Mouse (Mus musculus) hindbrain, embryonic 16.5 days (tissue): ENCODE data around the gene Ccdc182. TPM values are rescaled to one million over a fixed set of nuclear protein-coding genes. Genes with fewer than 3 reads are reported as not detected.

Experiments
- ATAC-seq: fragments of 200-750 bp; cut with Nextera tagmentation; 2 replicates; pipeline ENCODE4 v1.8.0; 2017; ENCODE audit warnings: moderate TSS enrichment, moderate library complexity
- H3K27ac ChIP-seq: fragments of 300-500 bp; sonication (generic); 2 replicates; pipeline ENCODE4 v1.5.1; 2014; ENCODE audit warnings: low read depth, mild to moderate bottlenecking, control low read depth, low read length, moderate library complexity
- H3K27me3 ChIP-seq: fragments of 300-500 bp; sonication (generic); replicated peaks from 2 replicates; pipeline ENCODE4 v1.6.1; 2014; ENCODE audit warnings: low read length; ENCODE audit not compliant: control insufficient read depth, insufficient read depth
- H3K36me3 ChIP-seq: fragments of 300-500 bp; sonication (generic); 2 replicates; pipeline ENCODE4 v1.6.1; 2014; ENCODE audit warnings: mild to moderate bottlenecking, low read length, moderate library complexity, mixed read lengths; ENCODE audit not compliant: control insufficient read depth, insufficient read depth
- H3K4me1 ChIP-seq: fragments of 300-500 bp; sonication (generic); 2 replicates; pipeline ENCODE4 v1.6.1; 2014; ENCODE audit warnings: low read depth, low read length; ENCODE audit not compliant: control insufficient read depth, insufficient read depth
- H3K4me2 ChIP-seq: fragments of 300-500 bp; sonication (generic); 2 replicates; pipeline ENCODE4 v1.6.1; 2014; ENCODE audit warnings: mild to moderate bottlenecking, low read length, control low read depth, moderate library complexity
- H3K4me3 ChIP-seq: fragments of 300-500 bp; sonication (generic); 2 replicates; pipeline ENCODE4 v1.5.1; 2014; ENCODE audit warnings: mild to moderate bottlenecking, low read length, control low read depth, moderate library complexity
- H3K9ac ChIP-seq: fragments of 300-500 bp; sonication (generic); 2 replicates; pipeline ENCODE4 v1.6.1; 2014; ENCODE audit warnings: low read depth, mild to moderate bottlenecking, control low read depth, low read length, moderate library complexity
- H3K9me3 ChIP-seq: fragments of 300-500 bp; sonication (generic); 2 replicates; pipeline ENCODE4 v1.6.1; 2014; ENCODE audit warnings: mild to moderate bottlenecking, low read length, moderate library complexity; ENCODE audit not compliant: control insufficient read depth
- WGBS: fragments of 180-500 bp; shearing (Covaris S2); extraction: QIAGEN DNeasy Blood & Tissue Kit; methylation state at CpG from one replicate; pipeline ENCODE4 v1.1.7; 2014; 5-methylcytosine and 5-hydroxymethylcytosine counted together
- polyA plus RNA-seq: library from polyadenylated mRNA; unstranded; fragments of >200 nt; fragmentation: Nextera tagmentation; extraction: Ambion mirVana; gene quantifications from 2 replicates; pipeline ENCODE4 v1.2.1, GENCODE M21; 2015

Gene Ccdc182
- polyA plus RNA-seq, 1 experiment from 2014 or later: 0.13 TPM

DNA sequence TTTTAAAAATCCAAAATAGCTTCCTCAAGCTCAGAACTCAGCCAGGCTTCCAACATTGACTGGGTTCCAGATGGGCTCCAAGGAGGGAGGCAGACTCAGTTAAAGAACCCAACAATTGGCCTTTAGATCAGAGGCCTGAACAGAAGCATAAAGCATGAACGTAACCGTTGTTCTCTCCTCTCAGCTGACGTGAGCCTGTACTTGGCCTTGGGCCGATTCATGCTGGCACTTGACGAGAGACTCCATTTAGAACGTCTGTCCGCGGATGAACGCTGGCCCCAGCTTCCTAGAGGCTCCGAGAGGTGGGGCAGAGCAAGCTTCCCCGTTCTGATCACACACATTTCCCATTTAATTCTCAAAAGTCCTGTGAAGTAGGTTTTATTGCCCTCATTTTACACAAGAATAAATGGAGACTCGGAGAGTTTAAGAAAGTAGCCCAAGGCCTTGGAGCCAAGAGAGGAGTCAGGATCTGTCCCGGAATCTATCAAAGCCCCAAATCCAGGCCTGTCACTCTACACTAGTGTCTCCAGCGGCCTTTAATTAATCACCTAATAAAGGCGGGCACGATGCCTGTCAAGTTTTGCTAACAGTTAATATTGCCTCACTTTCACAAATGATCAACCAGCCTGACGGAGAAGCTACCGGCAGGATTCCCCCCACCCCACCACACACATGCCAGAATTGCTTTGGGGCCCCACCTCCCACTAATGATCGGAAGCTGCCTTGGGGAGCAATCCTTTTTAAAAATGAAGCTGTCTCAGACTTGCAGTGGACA is 17.1 kb upstream of the Ccdc182 start:
- H3K36me3 ChIP-seq: no peaks in the 10 kb centered on the region
- H3K27ac ChIP-seq: peak overlapping the region; percentile 88
- H3K4me2 ChIP-seq: no peak overlapping the region
- no peak overlapping the region for H3K4me3 ChIP-seq
- H3K9ac ChIP-seq: peak overlapping the region; percentile 8; the same call in 1 of the 2 replicates
- 21% methylated on average over 19 of the region's 19 CpGs for WGBS
- peaks cover 35% of the 10 kb centered on the region for H3K4me1 ChIP-seq
- H3K27me3 ChIP-seq: no peaks in the 10 kb centered on the region
- ATAC-seq: peak; percentile 63; the same call in 1 of the 2 replicates
- H3K9me3 ChIP-seq: no peaks in the 10 kb centered on the region

DNA sequence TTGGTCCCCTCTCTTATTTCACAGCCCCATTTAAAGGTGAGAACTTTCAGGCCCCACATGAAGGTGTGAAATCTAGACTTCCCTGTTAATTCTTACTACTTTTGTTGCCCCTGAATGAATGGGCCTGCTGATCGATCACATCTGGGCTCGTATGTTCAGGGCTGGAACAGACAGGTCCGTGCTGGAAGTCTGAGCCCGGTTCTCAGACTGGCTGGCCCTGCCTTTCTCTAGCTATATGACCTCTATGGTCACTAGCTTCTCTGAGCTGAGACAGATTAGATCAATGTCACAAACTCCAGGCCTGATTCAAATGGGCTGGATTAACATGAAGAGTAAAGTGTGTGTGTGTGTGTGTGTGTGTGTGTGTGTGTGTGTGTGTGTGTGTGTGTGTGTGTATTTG is 14.9 kb upstream of the Ccdc182 start:
- Histone ChIP-seq H3K27ac (no peak overlapping the region), H3K9ac (no peak overlapping the region), H3K9me3 (no peaks in the 10 kb centered on the region), H3K4me2 (no peak overlapping the region), H3K4me3 (no peak overlapping the region), H3K27me3 (no peaks in the 10 kb centered on the region), H3K36me3 (no peaks in the 10 kb centered on the region), H3K4me1 (peaks cover 32% of the 10 kb centered on the region)
- 33% methylated on average over 4 of the region's 4 CpGs for WGBS
- no peak for ATAC-seq

GRCm38 (mm10) chr11:88280426-88280836 is 13.4 kb upstream of the Ccdc182 start:
- Histone ChIP-seq H3K36me3 (no peaks in the 10 kb centered on the region), H3K4me2 (no peak overlapping the region), H3K27me3 (no peaks in the 10 kb centered on the region), H3K4me1 (peaks cover 19% of the 10 kb centered on the region), H3K27ac (peak overlapping the region; percentile 52), H3K4me3 (no peak overlapping the region), H3K9me3 (no peaks in the 10 kb centered on the region), H3K9ac (no peak overlapping the region)
- ATAC-seq: peak; percentile 68
- WGBS: 23% methylated on average over 8 of the region's 8 CpGs

DNA sequence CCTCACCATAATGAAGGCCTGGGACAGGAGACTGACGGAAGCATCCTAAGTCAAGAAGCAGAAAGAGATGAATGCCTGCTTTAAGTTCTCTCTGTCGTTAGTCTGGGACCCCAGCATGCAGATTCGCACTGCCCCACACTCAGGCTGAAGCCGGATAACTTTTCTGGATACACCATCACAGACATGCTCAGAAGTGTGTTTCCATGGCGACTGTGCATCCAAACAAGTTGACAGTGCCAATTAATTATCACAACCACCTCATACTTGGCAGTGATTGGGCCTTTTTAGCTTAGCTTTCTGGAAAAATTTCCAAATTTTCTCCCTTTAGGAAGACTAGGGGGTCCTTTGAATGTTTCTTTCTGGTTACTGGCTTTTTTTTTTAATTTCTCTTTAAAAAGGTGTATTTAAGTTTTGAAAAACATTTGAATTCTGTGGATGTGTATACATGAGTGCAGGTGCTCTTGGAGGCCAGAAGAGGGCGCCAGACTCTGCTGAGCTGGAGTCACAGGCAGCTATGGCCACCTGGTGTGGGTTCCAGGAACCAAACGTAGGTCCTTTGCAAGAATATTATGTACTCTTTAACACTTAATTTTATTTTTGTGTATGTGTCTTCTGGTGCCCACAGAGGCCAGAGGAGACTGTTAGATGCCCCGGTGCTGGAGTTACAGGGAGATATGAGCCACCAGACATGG is 12.3 kb upstream of the Ccdc182 start:
- Histone ChIP-seq H3K9ac (no peak overlapping the region), H3K4me1 (peaks cover 8% of the 10 kb centered on the region), H3K36me3 (no peaks in the 10 kb centered on the region), H3K4me3 (no peak overlapping the region), H3K9me3 (no peaks in the 10 kb centered on the region), H3K27me3 (no peaks in the 10 kb centered on the region), H3K4me2 (no peak overlapping the region), H3K27ac (0 out of 2 replicates have a peak overlapping the region, but pooled peaks have one; percentile 8)
- 41% methylated on average over 8 of the region's 8 CpGs for WGBS
- no peak for ATAC-seq

DNA sequence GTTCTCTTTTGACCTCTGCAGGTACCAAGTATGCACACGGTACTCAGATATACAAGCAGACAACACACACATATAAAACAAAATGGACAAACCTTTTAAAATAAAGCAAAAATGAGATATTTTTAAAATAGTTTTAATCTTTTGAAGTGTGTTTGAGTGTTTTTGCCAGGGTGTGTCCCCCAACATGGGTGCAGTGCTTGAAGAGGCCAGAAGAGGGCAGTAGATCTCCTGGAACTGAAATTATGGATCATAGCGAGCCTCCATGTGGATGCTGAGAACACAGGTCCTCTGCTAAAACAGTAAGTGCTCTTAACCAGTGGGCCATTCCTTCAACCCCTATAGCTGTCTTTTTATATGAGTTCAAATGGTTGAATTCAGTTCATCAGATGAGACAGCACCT is 11.3 kb upstream of the Ccdc182 start:
- no peaks in the 10 kb centered on the region for H3K36me3 ChIP-seq
- H3K4me1 ChIP-seq: no peaks in the 10 kb centered on the region; the same call in 1 of the 2 replicates
- no peak overlapping the region for H3K9ac ChIP-seq
- WGBS: 97% methylated on average over 2 of the region's 2 CpGs
- no peak for ATAC-seq
- no peaks in the 10 kb centered on the region for H3K27me3 ChIP-seq
- no peak overlapping the region for H3K4me2 ChIP-seq
- H3K27ac ChIP-seq: no peak overlapping the region
- H3K4me3 ChIP-seq: no peak overlapping the region
- no peaks in the 10 kb centered on the region for H3K9me3 ChIP-seq

DNA sequence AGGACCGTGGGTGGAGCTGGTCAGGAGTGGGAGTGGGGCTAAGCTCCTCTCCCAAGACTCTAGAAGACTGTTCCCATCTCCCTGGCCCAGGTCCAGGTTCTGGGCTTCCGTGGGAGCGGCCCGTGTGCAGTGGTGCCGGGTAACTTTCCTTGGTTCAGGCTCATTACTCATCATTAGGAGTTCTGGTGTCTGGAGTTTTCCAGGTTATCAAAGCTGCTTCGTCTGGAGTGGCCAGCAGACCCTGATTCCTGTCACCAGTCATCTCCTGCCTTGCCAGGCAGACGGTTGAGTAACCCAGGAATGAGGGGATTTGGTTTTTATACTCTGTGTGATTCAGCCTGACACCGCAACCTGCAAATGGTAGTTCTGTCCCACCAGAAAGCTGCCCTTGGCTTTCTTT is 7.8 kb upstream of the Ccdc182 start:
- H3K9me3 ChIP-seq: no peaks in the 10 kb centered on the region
- peak overlapping the region; percentile 45; the same call in 1 of the 2 replicates for H3K27ac ChIP-seq
- 47% methylated on average over 8 of the region's 8 CpGs for WGBS
- no peak for ATAC-seq
- H3K4me3 ChIP-seq: no peak overlapping the region
- H3K36me3 ChIP-seq: no peaks in the 10 kb centered on the region
- no peaks in the 10 kb centered on the region for H3K27me3 ChIP-seq
- no peak overlapping the region for H3K4me2 ChIP-seq
- H3K4me1 ChIP-seq: peaks cover 7% of the 10 kb centered on the region
- no peak overlapping the region for H3K9ac ChIP-seq

DNA sequence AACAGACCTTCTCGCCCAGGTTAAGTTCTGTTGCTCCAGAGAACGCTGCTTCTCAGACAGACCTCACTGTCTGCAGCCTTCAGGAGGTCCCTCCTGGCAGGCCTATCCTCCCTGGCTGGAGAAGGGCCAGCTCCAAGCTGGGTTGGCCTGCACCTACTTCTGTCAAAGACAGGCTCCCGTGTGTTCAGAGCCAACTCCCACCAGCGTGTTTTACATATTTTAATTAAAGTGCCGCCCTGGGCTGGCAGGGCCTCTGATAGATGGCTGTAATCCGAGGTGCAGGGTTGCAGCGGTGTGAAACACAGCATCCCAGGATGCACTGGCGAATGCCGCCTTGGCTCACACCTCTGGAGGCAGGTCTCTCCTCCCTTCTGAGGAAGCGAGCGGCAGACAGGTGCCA is 5.5 kb upstream of the Ccdc182 start:
- peak; percentile 79 for ATAC-seq
- peak overlapping the region; percentile 21; the same call in 1 of the 2 replicates for H3K9ac ChIP-seq
- H3K9me3 ChIP-seq: no peaks in the 10 kb centered on the region
- WGBS: 21% methylated on average over 11 of the region's 11 CpGs
- H3K27ac ChIP-seq: peak overlapping the region; percentile 74
- H3K4me2 ChIP-seq: peak overlapping the region; percentile 11; the same call in 1 of the 2 replicates
- H3K36me3 ChIP-seq: no peaks in the 10 kb centered on the region
- H3K27me3 ChIP-seq: no peaks in the 10 kb centered on the region
- peaks cover 7% of the 10 kb centered on the region for H3K4me1 ChIP-seq
- no peak overlapping the region for H3K4me3 ChIP-seq

DNA sequence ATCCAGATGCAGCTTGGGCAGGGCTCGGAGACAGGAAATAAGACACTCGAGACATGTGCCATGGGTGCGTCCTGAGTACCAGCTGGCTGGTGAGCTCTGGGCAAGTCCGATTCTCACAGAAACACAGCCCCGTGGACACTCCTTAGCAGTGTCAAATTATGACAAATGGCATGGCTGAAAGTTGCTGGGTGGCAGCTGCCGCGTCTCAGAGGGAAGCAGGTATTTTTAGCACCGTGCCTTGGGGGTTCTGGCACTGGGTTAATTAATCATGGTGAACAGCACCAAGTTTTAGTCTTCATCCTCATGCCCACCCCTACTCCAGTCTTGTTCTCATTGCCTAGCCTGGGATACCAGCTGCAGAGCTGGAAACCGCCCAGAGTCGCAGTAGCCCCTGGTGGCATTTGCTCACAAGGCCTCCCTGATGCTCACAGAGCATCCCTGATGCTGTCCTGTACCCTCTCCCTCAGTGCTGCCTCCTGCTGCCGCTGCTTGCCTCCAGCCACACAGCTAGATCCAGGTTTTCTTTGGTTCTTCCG is 5.0 kb upstream of the Ccdc182 start:
- peak overlapping the region; percentile 11; the same call in 1 of the 2 replicates for H3K4me2 ChIP-seq
- peaks cover 11% of the 10 kb centered on the region for H3K4me1 ChIP-seq
- H3K4me3 ChIP-seq: no peak overlapping the region
- ATAC-seq: peak; percentile 83
- H3K9me3 ChIP-seq: no peaks in the 10 kb centered on the region
- WGBS: 24% methylated on average over 12 of the region's 12 CpGs
- H3K27me3 ChIP-seq: no peaks in the 10 kb centered on the region
- H3K36me3 ChIP-seq: no peaks in the 10 kb centered on the region
- peak overlapping the region; percentile 74 for H3K27ac ChIP-seq
- H3K9ac ChIP-seq: peak overlapping the region; percentile 21; the same call in 1 of the 2 replicates

DNA sequence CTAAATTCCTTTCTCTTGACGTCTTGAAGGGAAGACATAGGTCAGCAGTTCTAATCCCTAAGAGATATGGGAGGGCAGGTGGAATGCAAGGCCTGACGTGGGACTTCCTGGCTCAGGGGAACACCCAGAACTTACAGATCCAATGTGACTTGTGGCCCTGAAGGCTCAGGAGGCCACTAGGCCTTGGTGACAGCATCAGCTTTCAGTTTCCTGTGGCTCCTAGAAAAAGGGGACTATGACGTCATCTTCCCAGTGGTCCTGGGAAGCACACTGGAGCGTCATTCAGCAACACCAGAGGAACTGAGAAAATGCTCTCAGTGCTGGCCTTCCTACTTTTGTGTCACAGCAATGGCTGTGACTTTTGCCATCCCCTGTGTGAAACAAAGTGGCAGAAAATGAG is 2.6 kb upstream of the Ccdc182 start:
- 67% methylated on average over 4 of the region's 4 CpGs for WGBS
- no peak overlapping the region for H3K27ac ChIP-seq
- ATAC-seq: no peak

More for the DNA sequence above, 2.6 kb upstream of the Ccdc182 start:
- H3K9me3 ChIP-seq: no peaks in the 10 kb centered on the region
- H3K4me2 ChIP-seq: no peak overlapping the region
- no peaks in the 10 kb centered on the region for H3K36me3 ChIP-seq
- H3K4me3 ChIP-seq: no peak overlapping the region
- no peak overlapping the region for H3K9ac ChIP-seq
- no peaks in the 10 kb centered on the region for H3K27me3 ChIP-seq
- peaks cover 18% of the 10 kb centered on the region for H3K4me1 ChIP-seq
